Mouse (Mus musculus) 416B (cell line): ENCODE data around the gene Spag5.

Source experiments
- DNase-seq: peaks from one replicate; pipeline ENCODE4 v3.0.0; 2011; ENCODE audit warnings: low read depth

The Spag5 gene

GRCm38 (mm10) chr11:78349441-78350358, 48.4 kb downstream of the Spag5 start:
- peak; percentile 31 for DNase-seq

DNA sequence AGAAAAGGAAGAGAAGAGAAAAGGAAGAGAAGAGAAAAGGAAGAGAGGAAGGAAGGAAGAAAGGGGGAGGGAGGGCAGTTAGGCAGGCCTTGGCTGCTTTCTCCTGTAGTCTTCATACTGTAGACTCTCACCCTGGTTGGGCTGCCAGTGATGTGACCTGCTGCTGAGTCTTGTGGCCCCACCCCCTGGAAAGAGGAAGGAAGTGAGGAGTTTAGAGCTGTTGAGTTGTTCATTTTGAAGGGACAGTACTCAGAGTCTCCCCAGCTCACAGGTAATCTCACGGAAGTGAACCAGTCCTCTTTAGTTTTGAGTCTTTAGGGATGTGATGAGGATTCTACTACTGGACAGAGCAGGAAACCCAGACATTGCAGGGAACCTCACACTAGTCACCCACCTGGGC, 51.8 kb downstream of the Spag5 start:
- DNase-seq, result peak; percentile 58

DNA sequence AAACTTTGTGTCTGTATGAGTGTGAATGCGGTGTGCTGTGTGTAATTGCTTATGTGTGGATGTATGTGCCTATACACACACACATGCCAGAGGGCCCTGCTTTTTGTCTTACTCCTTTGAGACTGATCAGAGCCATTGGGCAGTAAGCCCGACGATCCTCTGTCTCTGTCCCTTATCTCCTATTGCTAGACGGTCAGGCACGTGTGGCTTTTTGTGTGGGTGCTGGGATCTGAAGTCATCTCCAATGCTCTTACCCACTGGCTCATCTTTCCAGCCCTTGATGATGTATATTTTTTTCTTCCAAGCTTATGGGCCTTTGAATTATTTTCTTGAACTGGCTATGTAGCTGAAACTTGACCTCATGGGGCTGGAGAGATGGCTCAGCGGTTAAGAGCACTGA, 53.6 kb downstream of the Spag5 start:
- DNase-seq, result no peak

GRCm38 (mm10) chr11:78355471-78356238, 54.3 kb downstream of the Spag5 start:
- DNase-seq, result peak; percentile 74

DNA sequence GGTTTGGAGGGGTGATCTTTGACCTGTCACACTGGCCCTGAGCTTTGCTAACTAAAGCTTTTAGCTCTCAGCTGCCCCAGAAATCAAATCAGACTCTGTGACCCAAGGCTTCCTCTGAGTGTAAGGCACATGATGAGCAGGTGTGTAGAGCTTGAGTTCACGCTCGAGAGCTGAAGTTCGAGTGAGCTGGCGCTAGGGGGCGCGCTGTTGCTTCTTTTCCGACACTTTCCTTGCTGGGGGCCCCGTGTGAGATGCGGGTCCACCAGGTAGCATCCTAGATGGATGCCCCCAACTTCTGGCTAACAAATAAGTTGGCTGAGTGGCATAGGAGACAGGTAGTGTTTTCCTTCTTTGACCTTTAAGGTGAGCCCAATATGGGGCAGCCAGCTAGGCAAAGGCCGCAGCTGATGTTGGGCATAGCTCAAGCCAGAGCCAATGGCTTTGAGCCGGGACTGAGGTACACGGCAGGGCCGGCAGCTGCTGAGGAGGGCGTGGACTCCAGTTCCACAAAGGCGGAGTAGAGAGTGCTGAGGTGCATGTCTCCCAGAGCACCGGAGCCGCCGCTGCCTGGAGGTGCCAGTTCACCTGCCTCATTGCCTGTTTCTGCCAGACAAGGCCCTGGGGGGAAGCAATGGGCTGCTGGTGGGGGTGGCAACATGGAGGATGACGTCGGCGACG, 57.1 kb downstream of the Spag5 start:
- peak; percentile 59 for DNase-seq

GRCm38 (mm10) chr11:78360125-78360788, 58.9 kb downstream of the Spag5 start:
- DNase-seq, result peak; percentile 88

GRCm38 (mm10) chr11:78360789-78361131, 59.4 kb downstream of the Spag5 start:
- DNase-seq, result no peak

- no peak for DNase-seq
Observed at GRCm38 (mm10) chr11:78363309-78364007, 62.1 kb downstream of the Spag5 start.

DNA sequence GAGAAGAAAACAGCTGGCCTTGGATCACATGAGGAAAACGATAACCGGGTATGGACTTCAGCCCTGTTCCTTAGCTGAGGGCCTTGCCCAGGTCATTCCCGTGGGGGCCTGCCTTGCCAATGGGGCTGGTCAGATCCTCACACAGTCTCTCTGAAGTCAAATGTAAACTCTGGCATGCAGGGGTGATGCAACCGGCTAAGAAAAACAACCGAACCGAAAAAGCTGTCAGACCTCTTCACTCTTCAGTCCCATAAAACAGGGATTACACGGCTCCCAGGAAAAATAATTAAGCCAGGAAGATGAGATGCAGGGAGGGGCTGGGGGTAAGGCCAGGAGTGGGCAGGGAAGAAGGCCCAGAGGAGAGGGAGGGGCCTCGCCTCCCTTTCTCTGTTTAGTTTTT, 62.8 kb downstream of the Spag5 start:
- DNase-seq, result no peak

- no peak for DNase-seq
Observed at GRCm38 (mm10) chr11:78367456-78368225, 66.3 kb downstream of the Spag5 start.

DNA sequence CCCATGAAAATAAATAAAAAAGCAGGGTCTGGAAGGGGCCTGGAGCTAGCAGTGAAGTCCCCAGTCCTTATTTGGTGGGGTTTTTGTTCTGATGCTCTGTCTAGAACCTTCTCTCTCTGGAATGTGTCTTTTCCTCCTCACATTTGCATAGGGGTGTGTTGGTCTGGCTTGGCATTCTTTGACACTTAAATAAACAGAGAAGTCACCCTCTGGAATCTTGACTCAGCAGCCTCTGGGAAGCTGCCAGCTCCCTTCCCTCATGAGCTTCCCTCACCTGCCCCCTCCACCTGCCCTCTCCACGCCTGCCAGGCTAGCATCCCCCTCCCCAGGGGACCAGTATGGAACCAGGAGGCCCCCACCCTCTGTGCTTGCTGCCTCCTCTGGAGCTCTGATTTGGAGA, 69.1 kb downstream of the Spag5 start:
- DNase-seq, result no peak

- no peak for DNase-seq
Observed at GRCm38 (mm10) chr11:78371711-78372110, 70.4 kb downstream of the Spag5 start.
